12 mouse cellular contexts compared by ENCODE assay signal in the genomic region with DNA sequence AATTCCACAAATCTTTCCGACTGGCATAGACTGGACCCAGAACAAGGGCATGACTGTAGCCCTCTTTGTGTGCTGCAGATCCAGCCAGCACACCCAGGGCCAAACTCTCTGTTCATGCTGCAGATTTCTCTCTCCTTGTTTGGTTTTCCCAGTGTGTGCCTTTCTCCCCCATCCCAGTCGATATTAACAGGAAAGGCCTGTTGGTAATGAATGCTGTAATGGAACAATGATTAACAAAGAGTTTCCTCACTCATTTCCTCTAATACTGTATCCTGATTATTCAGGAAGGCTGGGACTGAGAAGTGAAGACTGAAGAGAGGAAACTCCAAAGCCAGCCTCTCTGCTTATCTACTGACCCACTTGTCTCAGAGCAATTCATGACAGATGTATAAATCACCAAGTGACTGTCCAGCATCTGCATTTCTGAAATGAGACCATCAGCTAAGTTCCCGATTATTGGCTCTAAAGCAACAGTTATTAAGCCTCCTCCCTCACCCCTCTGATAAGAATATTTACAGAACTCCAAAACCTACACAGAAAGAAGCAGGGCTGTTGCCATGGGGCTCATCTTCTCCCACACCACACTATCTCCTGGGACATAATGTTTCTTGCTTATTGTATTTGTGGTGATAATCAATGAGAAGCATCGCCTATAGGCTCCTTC. TPM values are rescaled to one million over a fixed set of nuclear protein-coding genes. Genes with fewer than 3 reads are reported as not detected.
A peak's percentile ranks its signal among the peaks of the same experiment; 100 is the strongest.
DNase-seq lines count a peak whose midpoint lies in the region; ATAC-seq lines count a peak whose summit lies in the region.
"Had no signal": no experiment of that assay in that cellular context is flagged by ENCODE, and none has a peak within 500 bp of the region (broad histone marks: within the 10 kb centered on the region; RNA-seq: fewer than 3 reads in every experiment).

No protein-coding gene starts in this region.

- no peaks in the 10 kb centered on the region for H3K27me3 ChIP-seq in kidney, embryonic 15.5 days
- H3K27me3 ChIP-seq in intestine, embryonic 14.5 days (replicated peaks; ENCODE audit: control insufficient read depth, insufficient read depth, low read length) = no peaks in the 10 kb centered on the region
- H3K27me3 ChIP-seq: midbrain, embryonic 12.5 days had no signal

- peaks cover 76% of the 10 kb centered on the region for H3K36me3 ChIP-seq in kidney, embryonic 15.5 days
- H3K36me3 ChIP-seq in intestine, embryonic 14.5 days (ENCODE audit: control insufficient read depth, insufficient read depth, low read length) = peaks cover 72% of the 10 kb centered on the region
- peaks cover 20% of the 10 kb centered on the region; the same call in 1 of the 2 replicates for H3K36me3 ChIP-seq in macrophage (ENCODE audit: inconsistent target)

- H3K79me2 ChIP-seq in macrophage (ENCODE audit: inconsistent target) = peaks cover 61% of the 10 kb centered on the region

- H3K27ac ChIP-seq in kidney, embryonic 15.5 days = peak overlapping the region; percentile 83
- peak overlapping the region; percentile 89 for H3K27ac ChIP-seq in brown adipose tissue, adult 24 weeks (replicated peaks; ENCODE audit: low read depth, low read length)
- peak overlapping the region; percentile 64; the same call in 1 of the 2 replicates for H3K27ac ChIP-seq in intestine, embryonic 14.5 days (ENCODE audit: low read depth)
- peak overlapping the region; percentile 49 for H3K27ac ChIP-seq in macrophage
- H3K27ac ChIP-seq: midbrain, embryonic 12.5 days had no signal

- H3K9me3 ChIP-seq in kidney, embryonic 15.5 days (replicated peaks) = no peaks in the 10 kb centered on the region
- no peaks in the 10 kb centered on the region for H3K9me3 ChIP-seq in intestine, embryonic 14.5 days (ENCODE audit: control insufficient read depth, low read length)
- H3K9me3 ChIP-seq: G1E; midbrain, embryonic 12.5 days had no signal

- peak; percentile 83 for ATAC-seq in kidney, embryonic 15.5 days (replicated peaks; ENCODE audit: low FRiP score)
- no peak; the same call in 1 of the 2 replicates for ATAC-seq in intestine, embryonic 14.5 days (replicated peaks; ENCODE audit: low FRiP score, low TSS enrichment, low read depth)

- peaks cover 13% of the 10 kb centered on the region; the same call in 1 of the 2 replicates for H3K4me1 ChIP-seq in kidney, embryonic 15.5 days
- H3K4me1 ChIP-seq in brown adipose tissue, adult 24 weeks (ENCODE audit: control insufficient read depth, insufficient read depth, insufficient read length, low read length) = peaks cover 14% of the 10 kb centered on the region
- no peaks in the 10 kb centered on the region for H3K4me1 ChIP-seq in intestine, embryonic 14.5 days (replicated peaks; ENCODE audit: control insufficient read depth, insufficient read depth, low read length)
- H3K4me1 ChIP-seq: midbrain, embryonic 12.5 days had no signal

- DNase-seq in kidney, postnatal 25 days = no peak
- DNase-seq in intestine, embryonic 14.5 days (ENCODE audit: low spot score) = no peak
- no peak for DNase-seq in right cerebral cortex, postnatal 4 days
- no peak for DNase-seq in natural killer cell, adult 2 months (ENCODE audit: low spot score in 2 of 2)
- DNase-seq: adrenal gland, postnatal 25 days; right cerebral cortex, adult 18-20 months; thymus, postnatal 14 days had no signal

- WGBS in kidney, embryonic 15.5 days = 64% methylated on average over 4 of the region's 4 CpGs
- WGBS in intestine, embryonic 14.5 days = 69% methylated on average over 4 of the region's 4 CpGs
- WGBS in macrophage (ENCODE audit: missing documents) = 60% methylated on average over 4 of the region's 4 CpGs

- H3K4me3 ChIP-seq in kidney, embryonic 15.5 days (replicated peaks) = no peak overlapping the region
- no peak overlapping the region for H3K4me3 ChIP-seq in brown adipose tissue, adult 24 weeks (ENCODE audit: insufficient read depth, low read depth, low read length)
- no peak overlapping the region for H3K4me3 ChIP-seq in intestine, embryonic 14.5 days (ENCODE audit: low read depth, low read length)
- no peak overlapping the region for H3K4me3 ChIP-seq in macrophage (ENCODE audit: inconsistent target)
- H3K4me3 ChIP-seq: midbrain, embryonic 12.5 days had no signal

- H3K4me2 ChIP-seq in kidney, embryonic 15.5 days = 0 out of 2 replicates have a peak overlapping the region, but pooled peaks have one; percentile 9
- no peak overlapping the region for H3K4me2 ChIP-seq in intestine, embryonic 14.5 days (ENCODE audit: low read length)
- H3K4me2 ChIP-seq: midbrain, embryonic 12.5 days had no signal

- no peak overlapping the region for H3K9ac ChIP-seq in kidney, embryonic 15.5 days
- no peak overlapping the region for H3K9ac ChIP-seq in intestine, embryonic 14.5 days (ENCODE audit: low read length)
- H3K9ac ChIP-seq: midbrain, embryonic 12.5 days had no signal

RNA-seq across cellular contexts. Expression of a gene that starts 41.3 kb away (rescaled TPM):
- 24.5 and 24.6 TPM in 2 replicates for polyA plus RNA-seq in kidney, embryonic 15.5 days (2015; fragmentation: Nextera tagmentation; extraction: Ambion mirVana)
- polyA plus RNA-seq in brown adipose tissue, adult 24 weeks (2012; ENCODE audit: insufficient read depth, insufficient read length, missing spikeins) = 20.1 and 23.1 TPM in 2 replicates
- 36.4 and 37.6 TPM in 2 replicates for polyA plus RNA-seq in intestine, embryonic 14.5 days (2014; fragmentation: Nextera tagmentation; extraction: Ambion mirVana)
- 100 to 1,000 TPM; 269 to 646 (median 355) TPM for total RNA-seq in macrophage (2018; cell fraction: chromatin; rRNA removed)
- total RNA-seq in macrophage (2018; cell fraction: cytosol; rRNA removed) = 100 to 1,000 TPM in 13 of 26 experiments, 10 to 100 TPM in 13; 67.9 to 133 (median 100) TPM
- 100 to 1,000 TPM; 193 to 534 (median 297) TPM for total RNA-seq in macrophage (2018; cell fraction: nucleus; rRNA removed)
- polyA plus RNA-seq in macrophage (2018) = 49.6 to 52.6 TPM (median 52.6 TPM) in 3 replicates
